Mouse (Mus musculus): ENCODE measurements around the gene Gas2l2.

DNA sequence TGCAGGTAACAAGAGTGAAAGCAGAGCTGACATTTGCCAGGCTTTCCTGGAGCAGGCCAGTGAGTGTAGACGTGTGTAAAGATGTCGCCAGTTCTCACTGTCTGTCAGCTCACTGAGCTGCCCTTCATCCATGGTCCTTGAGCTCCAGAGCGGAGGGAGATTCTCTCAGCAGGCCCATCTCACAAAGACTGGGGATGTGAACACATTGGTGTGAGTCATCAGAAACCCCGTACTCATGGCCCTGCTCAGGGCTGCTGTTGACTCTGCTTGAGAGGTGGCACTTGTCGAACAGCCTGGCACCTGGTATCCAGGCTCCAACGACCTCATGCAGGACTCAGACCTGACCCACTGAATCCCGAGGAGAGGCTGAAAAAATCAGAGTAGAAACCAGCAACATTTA lies 25.5 kb downstream of the Gas2l2 start:
- TF ChIP-seq GATA1 (IDR thresholded peaks at IDR 0.05; ENCODE audit: low read length), result no peak
- TF ChIP-seq TAL1 (IDR thresholded peaks at IDR 0.05; ENCODE audit: low read length), result no peak

Measured in erythroblast, embryonic 14.5 days (primary cell).